25 mouse cellular contexts compared by ENCODE assay signal in the genomic region with DNA sequence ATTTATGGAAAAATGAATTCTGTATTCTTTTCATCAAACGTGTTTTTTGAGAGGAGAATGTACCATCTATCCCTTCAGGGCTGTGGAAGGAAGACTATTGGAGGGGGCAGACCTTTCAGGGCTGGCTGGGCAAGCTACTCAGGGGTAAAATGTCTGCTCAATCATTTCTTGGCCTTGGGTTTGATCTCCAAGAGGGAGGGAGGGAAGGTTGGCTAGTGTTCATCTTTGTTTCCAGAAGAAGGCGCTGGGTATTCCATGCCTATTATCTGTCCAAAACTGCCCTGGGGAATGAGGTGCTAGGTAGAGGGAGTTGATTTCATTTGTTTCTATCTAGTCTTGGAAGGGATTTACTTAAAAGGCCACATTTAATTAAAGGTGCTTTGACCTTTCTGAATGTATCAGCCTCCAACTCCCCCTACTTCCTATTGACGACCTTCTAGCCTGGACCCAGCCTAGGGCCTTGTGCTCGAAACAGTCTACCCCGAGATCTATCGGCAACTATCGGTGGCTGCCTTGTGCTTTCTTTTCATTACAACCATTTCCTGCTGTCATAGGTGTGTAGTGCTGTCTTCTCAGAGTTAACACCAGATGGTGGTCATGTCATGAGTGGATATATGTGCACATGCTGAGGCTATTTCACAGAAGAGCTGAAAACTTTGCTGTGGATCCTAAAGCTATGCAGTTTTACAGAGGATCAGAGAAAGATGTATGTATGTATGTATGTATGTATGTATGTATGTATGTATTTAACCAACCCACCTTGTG. TPM values are rescaled to one million over a fixed set of nuclear protein-coding genes. Genes with fewer than 3 reads are reported as not detected.
DNase-seq lines count a peak whose midpoint lies in the region; ATAC-seq lines count a peak whose summit lies in the region.
"Had no signal": no experiment of that assay in that cellular context is flagged by ENCODE, and none has a peak within 500 bp of the region (broad histone marks: within the 10 kb centered on the region; RNA-seq: fewer than 3 reads in every experiment).

No protein-coding gene starts in this region.

- H3K36me3 ChIP-seq in midbrain, embryonic 16.5 days (ENCODE audit: control insufficient read depth, insufficient read depth, low read length) = no peaks in the 10 kb centered on the region
- H3K36me3 ChIP-seq in midbrain, embryonic 13.5 days = peaks cover 1% of the 10 kb centered on the region; the same call in 1 of the 2 replicates
- no peaks in the 10 kb centered on the region for H3K36me3 ChIP-seq in neural tube, embryonic 15.5 days
- H3K36me3 ChIP-seq: heart, embryonic 15.5 days; lung, embryonic 15.5 days had no signal

- H3K27me3 ChIP-seq in midbrain, embryonic 16.5 days (ENCODE audit: control insufficient read depth, insufficient read depth, low read depth, low read length) = no peaks in the 10 kb centered on the region
- H3K27me3 ChIP-seq in midbrain, embryonic 13.5 days = no peaks in the 10 kb centered on the region
- H3K27me3 ChIP-seq in neural tube, embryonic 15.5 days (replicated peaks) = no peaks in the 10 kb centered on the region
- H3K27me3 ChIP-seq: heart, embryonic 15.5 days; limb, embryonic 13.5 days; liver, embryonic 13.5 days; lung, embryonic 15.5 days had no signal

- no peak overlapping the region for H3K4me3 ChIP-seq in midbrain, embryonic 16.5 days (ENCODE audit: low read depth, low read length)
- H3K4me3 ChIP-seq in midbrain, embryonic 13.5 days (replicated peaks) = no peak overlapping the region
- no peak overlapping the region for H3K4me3 ChIP-seq in neural tube, embryonic 15.5 days (replicated peaks)
- H3K4me3 ChIP-seq: embryonic facial prominence, embryonic 10.5 days; heart, embryonic 15.5 days; layer of hippocampus, adult 2 months; limb, embryonic 13.5 days; liver, embryonic 13.5 days; lung, embryonic 15.5 days; myocyte had no signal

- no peak overlapping the region for H3K4me2 ChIP-seq in midbrain, embryonic 16.5 days (ENCODE audit: low read length)
- H3K4me2 ChIP-seq in midbrain, embryonic 13.5 days (replicated peaks) = no peak overlapping the region
- no peak overlapping the region for H3K4me2 ChIP-seq in neural tube, embryonic 15.5 days
- H3K4me2 ChIP-seq: heart, embryonic 15.5 days; limb, embryonic 13.5 days; liver, embryonic 13.5 days; lung, embryonic 15.5 days; midbrain, embryonic 11.5 days had no signal

- H3K9ac ChIP-seq in midbrain, embryonic 16.5 days (ENCODE audit: low read depth, low read length) = no peak overlapping the region
- H3K9ac ChIP-seq in midbrain, embryonic 13.5 days (replicated peaks) = no peak overlapping the region
- H3K9ac ChIP-seq in neural tube, embryonic 15.5 days (replicated peaks) = no peak overlapping the region
- H3K9ac ChIP-seq: heart, embryonic 15.5 days; limb, embryonic 13.5 days; liver, embryonic 13.5 days; lung, embryonic 15.5 days had no signal

- peak; percentile 53 to 58 for DNase-seq in cerebellum, postnatal 10 days
- no peak for DNase-seq in cerebellum, postnatal 4 days (ENCODE audit: low spot score in 2 of 2)
- peak; percentile 79 for DNase-seq in induced T-regulatory cell, adult 2 months (ENCODE audit: low read depth)
- DNase-seq in frontal cortex, postnatal 25 days (ENCODE audit: low spot score in 2 of 2) = no peak
- no peak for DNase-seq in thymus, adult 18-20 months
- DNase-seq: adrenal gland, postnatal 25 days; cerebellum, adult 18-20 months; gastrocnemius, postnatal 10 days; heart, adult 18-20 months; heart, postnatal 4 days; layer of hippocampus, postnatal 36 days; liver, embryonic 13.5 days; thymus, postnatal 4 days had no signal

- peaks cover 24% of the 10 kb centered on the region for H3K4me1 ChIP-seq in midbrain, embryonic 16.5 days (ENCODE audit: control insufficient read depth, insufficient read depth, low read length)
- peaks cover 39% of the 10 kb centered on the region for H3K4me1 ChIP-seq in midbrain, embryonic 13.5 days (replicated peaks)
- peaks cover 23% of the 10 kb centered on the region for H3K4me1 ChIP-seq in neural tube, embryonic 15.5 days

- 74% methylated on average over 7 of the region's 7 CpGs for WGBS in midbrain, embryonic 16.5 days
- WGBS in midbrain, embryonic 13.5 days = 81% methylated on average over 7 of the region's 7 CpGs
- 83% methylated on average over 7 of the region's 7 CpGs for WGBS in neural tube, embryonic 15.5 days

- H3K27ac ChIP-seq in midbrain, embryonic 16.5 days (ENCODE audit: low read length) = no peak overlapping the region
- H3K27ac ChIP-seq in midbrain, embryonic 13.5 days = no peak overlapping the region
- no peak overlapping the region for H3K27ac ChIP-seq in neural tube, embryonic 15.5 days (replicated peaks)
- H3K27ac ChIP-seq: embryonic facial prominence, embryonic 10.5 days; heart, embryonic 15.5 days; kidney, postnatal 0 days; layer of hippocampus, adult 2 months; limb, embryonic 13.5 days; liver, embryonic 13.5 days; lung, embryonic 15.5 days had no signal

- no peaks in the 10 kb centered on the region for H3K9me3 ChIP-seq in midbrain, embryonic 16.5 days (replicated peaks; ENCODE audit: control insufficient read depth, low read length, poor library complexity, severe bottlenecking)
- H3K9me3 ChIP-seq in midbrain, embryonic 13.5 days = no peaks in the 10 kb centered on the region
- no peaks in the 10 kb centered on the region for H3K9me3 ChIP-seq in neural tube, embryonic 15.5 days (replicated peaks)
- H3K9me3 ChIP-seq: embryonic facial prominence, embryonic 10.5 days; heart, embryonic 15.5 days; limb, embryonic 13.5 days; liver, embryonic 13.5 days; lung, embryonic 15.5 days had no signal

- 0 out of 2 replicates have a peak, but pooled peaks have one; percentile 29 for ATAC-seq in midbrain, embryonic 16.5 days
- ATAC-seq in midbrain, embryonic 13.5 days = no peak
- ATAC-seq in neural tube, embryonic 15.5 days (ENCODE audit: low FRiP score) = no peak
- ATAC-seq: hindbrain, embryonic 16.5 days had no signal

RNA-seq across cellular contexts. Expression of a gene that starts 28.6 kb away (rescaled TPM):
- 6.2 and 7.3 TPM in 2 replicates for polyA plus RNA-seq in midbrain, embryonic 16.5 days (2015; fragmentation: Nextera tagmentation; extraction: Ambion mirVana)
- polyA plus RNA-seq in midbrain, embryonic 13.5 days (2015; fragmentation: Nextera tagmentation; extraction: Ambion mirVana) = 8.5 and 8.6 TPM in 2 replicates
- polyA plus RNA-seq in neural tube, embryonic 15.5 days (2015; fragmentation: Nextera tagmentation; extraction: Ambion mirVana) = 6.5 TPM in 2 replicates

Comparison
In these comparisons a context has a peak if more than half of its experiments do, and no peak if none do; other contexts are left out.
1. DNase-seq: peak in cerebellum, postnatal 10 days (2 of 2) and induced T-regulatory cell, adult 2 months (single experiment); none in cerebellum, postnatal 4 days (0 of 2), frontal cortex, postnatal 25 days (0 of 2) and thymus, adult 18-20 months (0 of 2).